15 mouse cellular contexts compared by ENCODE assay signal in genomic region chr17:31938539-31939260, GRCm38 (mm10).
A peak's percentile ranks its signal among the peaks of the same experiment; 100 is the strongest.
DNase-seq lines count a peak whose midpoint lies in the region; ATAC-seq and TF ChIP-seq lines count a peak whose summit lies in the region.
"Had no signal": no experiment of that assay in that cellular context is flagged by ENCODE, and none has a peak within 500 bp of the region (broad histone marks: within the 10 kb centered on the region; RNA-seq: fewer than 3 reads in every experiment).

No protein-coding gene starts in this region.

- H3K4me1 ChIP-seq in lung, postnatal 0 days (ENCODE audit: insufficient read depth, low read depth, low read length) = peaks cover 43% of the 10 kb centered on the region; the same call in 1 of the 2 replicates
- peaks cover 26% of the 10 kb centered on the region; the same call in 1 of the 2 replicates for H3K4me1 ChIP-seq in kidney, embryonic 14.5 days (ENCODE audit: control insufficient read depth, insufficient read depth, low read length)
- peaks cover 4% of the 10 kb centered on the region for H3K4me1 ChIP-seq in stomach, postnatal 0 days (replicated peaks; ENCODE audit: control insufficient read depth, insufficient read depth)
- H3K4me1 ChIP-seq: neural tube, embryonic 12.5 days had no signal

- no peak overlapping the region for H3K9ac ChIP-seq in lung, postnatal 0 days (replicated peaks; ENCODE audit: low read depth)
- H3K9ac ChIP-seq in kidney, embryonic 14.5 days (ENCODE audit: low read depth, low read length) = peak overlapping the region; percentile 13; the same call in 1 of the 2 replicates
- H3K9ac ChIP-seq in stomach, postnatal 0 days (ENCODE audit: low read length) = no peak overlapping the region
- H3K9ac ChIP-seq: embryonic facial prominence, embryonic 12.5 days; lung, embryonic 14.5 days; midbrain, embryonic 13.5 days; neural tube, embryonic 12.5 days had no signal

- H3K27ac ChIP-seq in lung, postnatal 0 days (ENCODE audit: low read length) = peak overlapping the region; percentile 81
- peak overlapping the region; percentile 79 for H3K27ac ChIP-seq in kidney, embryonic 14.5 days (ENCODE audit: low read depth, low read length)
- H3K27ac ChIP-seq in stomach, postnatal 0 days (replicated peaks) = peak overlapping the region; percentile 3; the same call in 1 of the 2 replicates
- H3K27ac ChIP-seq: embryonic facial prominence, embryonic 12.5 days; midbrain, embryonic 13.5 days; neural tube, embryonic 12.5 days had no signal

- no peak for TF ChIP-seq EP300 in lung, postnatal 0 days (IDR thresholded peaks at IDR 0.05)
- no peak for TF ChIP-seq EP300 in stomach, postnatal 0 days (optimal IDR thresholded peaks at IDR 0.05)

- DNase-seq in heart, adult 11 months = peak; percentile 92
- no peak for DNase-seq in heart, adult 8-10 months (ENCODE audit: low spot score)
- DNase-seq in lung, postnatal 0 days (ENCODE audit: low spot score) = peak; percentile 44
- no peak for DNase-seq in lung, postnatal 36 days
- DNase-seq in stomach, postnatal 0 days (ENCODE audit: low spot score) = no peak
- no peak for DNase-seq in embryo, embryonic 9.5 days (ENCODE audit: extremely low spot score)
- no peak for DNase-seq in urinary bladder, postnatal 4 days (ENCODE audit: low spot score in 2 of 2)
- DNase-seq: cerebellum, adult 8-10 months; lung, embryonic 14.5 days; right cerebral cortex, adult 18-20 months had no signal

- no peak overlapping the region for H3K4me3 ChIP-seq in lung, postnatal 0 days (ENCODE audit: low read depth, low read length)
- H3K4me3 ChIP-seq in kidney, embryonic 14.5 days (ENCODE audit: low read length) = no peak overlapping the region
- no peak overlapping the region for H3K4me3 ChIP-seq in stomach, postnatal 0 days (ENCODE audit: low read depth, low read length)
- H3K4me3 ChIP-seq: embryonic facial prominence, embryonic 12.5 days; midbrain, embryonic 13.5 days; neural tube, embryonic 12.5 days had no signal

- no peaks in the 10 kb centered on the region for H3K36me3 ChIP-seq in lung, postnatal 0 days (ENCODE audit: insufficient read depth, low read length)
- H3K36me3 ChIP-seq in kidney, embryonic 14.5 days (ENCODE audit: control insufficient read depth, insufficient read depth, low read length) = no peaks in the 10 kb centered on the region
- no peaks in the 10 kb centered on the region for H3K36me3 ChIP-seq in stomach, postnatal 0 days (ENCODE audit: control insufficient read depth, insufficient read depth, low read length)
- H3K36me3 ChIP-seq: embryonic facial prominence, embryonic 12.5 days; midbrain, embryonic 13.5 days; neural tube, embryonic 12.5 days had no signal

- peak; percentile 16; the same call in 1 of the 2 replicates for ATAC-seq in lung, postnatal 0 days
- peak; percentile 80 for ATAC-seq in kidney, embryonic 14.5 days (ENCODE audit: low FRiP score, low TSS enrichment)
- peak; percentile 10; the same call in 1 of the 2 replicates for ATAC-seq in stomach, postnatal 0 days (ENCODE audit: low FRiP score, low TSS enrichment)
- ATAC-seq: inflammation-experienced regulatory T-cells, adult 6 months; midbrain, embryonic 13.5 days had no signal

- no peaks in the 10 kb centered on the region for H3K9me3 ChIP-seq in lung, postnatal 0 days (ENCODE audit: low read length)
- no peaks in the 10 kb centered on the region for H3K9me3 ChIP-seq in kidney, embryonic 14.5 days (ENCODE audit: control insufficient read depth, low read length)
- no peaks in the 10 kb centered on the region for H3K9me3 ChIP-seq in stomach, postnatal 0 days (ENCODE audit: control insufficient read depth, low read length)
- H3K9me3 ChIP-seq: embryonic facial prominence, embryonic 12.5 days; midbrain, embryonic 13.5 days; neural tube, embryonic 12.5 days had no signal

- H3K27me3 ChIP-seq in lung, postnatal 0 days (replicated peaks; ENCODE audit: insufficient read depth, low read length) = no peaks in the 10 kb centered on the region
- H3K27me3 ChIP-seq in kidney, embryonic 14.5 days (ENCODE audit: control insufficient read depth, insufficient read depth, low read length) = no peaks in the 10 kb centered on the region
- no peaks in the 10 kb centered on the region for H3K27me3 ChIP-seq in stomach, postnatal 0 days (ENCODE audit: control insufficient read depth, insufficient read depth, low read length)
- H3K27me3 ChIP-seq: embryonic facial prominence, embryonic 12.5 days; midbrain, embryonic 13.5 days; neural tube, embryonic 12.5 days had no signal

- no peak overlapping the region for H3K4me2 ChIP-seq in lung, postnatal 0 days (replicated peaks; ENCODE audit: low read depth, low read length)
- no peak overlapping the region for H3K4me2 ChIP-seq in kidney, embryonic 14.5 days (replicated peaks; ENCODE audit: low read depth, low read length)
- H3K4me2 ChIP-seq in stomach, postnatal 0 days (replicated peaks; ENCODE audit: low read depth) = no peak overlapping the region
- H3K4me2 ChIP-seq: embryonic facial prominence, embryonic 12.5 days; lung, embryonic 14.5 days; midbrain, embryonic 13.5 days; neural tube, embryonic 12.5 days had no signal

- TF ChIP-seq CTCF in lung, postnatal 0 days (IDR thresholded peaks at IDR 0.05) = no peak
- no peak for TF ChIP-seq CTCF in stomach, postnatal 0 days (IDR thresholded peaks at IDR 0.05; ENCODE audit: low read depth)

- WGBS in lung, postnatal 0 days = 62% methylated on average over 12 of the region's 12 CpGs
- WGBS in kidney, embryonic 14.5 days = 49% methylated on average over 12 of the region's 12 CpGs
- 62% methylated on average over 12 of the region's 12 CpGs for WGBS in stomach, postnatal 0 days

Comparison
In these comparisons a context has a peak if more than half of its experiments do, and no peak if none do; other contexts are left out.
1. DNase-seq: peak in heart, adult 11 months (single experiment) and lung, postnatal 0 days (single experiment); none in heart, adult 8-10 months (single experiment), lung, postnatal 36 days (single experiment), stomach, postnatal 0 days (single experiment), embryo, embryonic 9.5 days (single experiment) and urinary bladder, postnatal 4 days (0 of 2).
2. ATAC-seq: peak in every context shown above with its lines; median percentile 80 in kidney, embryonic 14.5 days; 16 in lung, postnatal 0 days; 10 in stomach, postnatal 0 days.
3. H3K27ac ChIP-seq: peak in every context shown above with its lines; median percentile 81 in lung, postnatal 0 days; 79 in kidney, embryonic 14.5 days; 3 in stomach, postnatal 0 days.